Mouse (Mus musculus): ENCODE measurements around the gene Isg20l2. TPM values are rescaled to one million over a fixed set of nuclear protein-coding genes. Genes with fewer than 3 reads are reported as not detected.
"Not testable (repeated sequence)": the region's sequence is repeated elsewhere in the genome, so short reads cannot be mapped to it uniquely, and the experiment has no call there.

Gene Isg20l2
- polyA plus RNA-seq (2016; fragmentation: Nextera tagmentation; extraction: Ambion mirVana) = 60.7 and 64.1 TPM in 2 replicates

DNA sequence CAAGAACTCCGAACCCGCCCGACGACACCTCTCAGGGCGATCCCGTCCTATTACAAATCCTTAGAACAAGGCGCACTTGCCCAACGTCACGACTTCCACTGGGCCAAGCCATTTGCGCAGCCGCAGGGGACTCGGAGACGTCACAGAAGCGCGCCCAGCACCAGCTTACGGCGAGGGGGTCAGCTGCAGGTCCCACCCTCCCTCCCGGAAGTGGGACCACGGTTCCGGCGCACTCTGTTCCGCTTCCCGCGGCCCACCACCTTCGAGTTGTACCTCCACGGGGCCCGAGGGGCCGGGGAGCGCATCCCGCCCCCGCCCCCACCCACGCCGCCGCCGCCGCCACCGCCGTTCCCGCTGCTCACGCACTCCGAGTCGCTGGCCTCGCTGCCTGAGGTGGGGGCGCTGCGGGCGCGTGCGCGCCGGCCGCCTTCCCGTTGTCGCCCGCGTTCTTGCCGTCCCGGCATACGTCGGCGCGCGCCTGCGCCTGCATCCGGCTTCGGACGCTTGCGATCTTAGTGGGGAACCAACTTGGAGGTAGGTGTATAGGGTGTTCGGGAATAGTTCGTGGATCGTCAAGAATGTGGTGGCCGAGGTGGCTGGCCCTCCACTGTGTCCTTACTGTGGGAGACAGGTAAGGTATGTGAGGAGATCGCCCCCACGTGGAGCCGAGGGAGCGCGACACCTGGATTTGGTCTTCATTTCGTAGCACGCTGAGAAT is at the start of gene Isg20l2, which contains the start of gene Rrnad1:
Isg20l2 (plus strand) TSS at position 237 of the 718 bp plus-strand sequence.
Rrnad1 (minus strand) TSS at position 640 of the 718 bp plus-strand sequence.
- H3K36me3 ChIP-seq = peaks cover 54% of the 10 kb centered on the region

GRCm38 (mm10) chr3:87884291-87884690 is 45.8 kb upstream of the Isg20l2 start:
- H3K27me3 ChIP-seq (replicated peaks) = no peaks in the 10 kb centered on the region
- H3K9ac ChIP-seq = peak overlapping the region; percentile 95
- H3K9me3 ChIP-seq = peaks cover 4% of the 10 kb centered on the region; the same call in 1 of the 2 replicates
- ATAC-seq (ENCODE audit: low FRiP score, low read depth) = no peak
- peak overlapping the region; percentile 100 for H3K4me3 ChIP-seq
- H3K36me3 ChIP-seq = peaks cover 10% of the 10 kb centered on the region
- H3K4me1 ChIP-seq = peaks cover 17% of the 10 kb centered on the region
- WGBS = 7% methylated on average over 3 of the region's 3 CpGs
- H3K4me2 ChIP-seq (replicated peaks) = peak overlapping the region; percentile 95
- H3K27ac ChIP-seq = no peak overlapping the region

More for the DNA sequence above, at the start of gene Isg20l2, which contains the start of gene Rrnad1:
- H3K4me2 ChIP-seq (replicated peaks) = peak within 1 kb of the TSS; percentile 78
- H3K27me3 ChIP-seq (replicated peaks) = no peaks in the 10 kb centered on the region
- H3K4me3 ChIP-seq = peak within 1 kb of the TSS; percentile 98
- H3K9me3 ChIP-seq = no peaks in the 10 kb centered on the region
- peak within 1 kb of the TSS; percentile 81 for H3K27ac ChIP-seq
- WGBS = under 1% methylated on average over 58 of the region's 78 CpGs
- ATAC-seq (ENCODE audit: low FRiP score, low read depth) = peak; percentile 97
- H3K4me1 ChIP-seq = peaks cover 26% of the 10 kb centered on the region
- H3K9ac ChIP-seq = peak within 1 kb of the TSS; percentile 87

- ATAC-seq (ENCODE audit: low FRiP score, low read depth) = peak; percentile 11
- WGBS = under 1% methylated on average over 28 of the region's 28 CpGs
- peak overlapping the region; percentile 95 for H3K9ac ChIP-seq
- peak overlapping the region; percentile 95 for H3K4me2 ChIP-seq (replicated peaks)
- H3K36me3 ChIP-seq = peaks cover 9% of the 10 kb centered on the region
- H3K4me3 ChIP-seq = peak overlapping the region; percentile 100
- H3K9me3 ChIP-seq = peaks cover 4% of the 10 kb centered on the region; the same call in 1 of the 2 replicates
- H3K27me3 ChIP-seq (replicated peaks) = no peaks in the 10 kb centered on the region
- H3K4me1 ChIP-seq = peaks cover 17% of the 10 kb centered on the region
- H3K27ac ChIP-seq = peak overlapping the region; percentile 62; the same call in 1 of the 2 replicates
Observed at GRCm38 (mm10) chr3:87884708-87885251, 45.3 kb upstream of the Isg20l2 start.

- Histone ChIP-seq H3K27ac (peak within 1 kb of the TSS; percentile 62; the same call in 1 of the 2 replicates), H3K27me3 (replicated peaks) (no peaks in the 10 kb centered on the region), H3K9me3 (peaks cover 4% of the 10 kb centered on the region; the same call in 1 of the 2 replicates), H3K36me3 (peaks cover 4% of the 10 kb centered on the region), H3K9ac (peak within 1 kb of the TSS; percentile 95), H3K4me3 (peak within 1 kb of the TSS; percentile 100), H3K4me1 (peaks cover 17% of the 10 kb centered on the region), H3K4me2 (replicated peaks) (peak within 1 kb of the TSS; percentile 95)
- WGBS = under 1% methylated on average over 33 of the region's 33 CpGs
- peak; percentile 99 for ATAC-seq (ENCODE audit: low FRiP score, low read depth)
Observed at GRCm38 (mm10) chr3:87885281-87886003, 44.7 kb upstream of the Isg20l2 start, which contains the start of gene Prcc. Prcc (minus strand) TSS chr3:87885608.

- H3K4me2 ChIP-seq (replicated peaks) = peak overlapping the region; percentile 47
- H3K4me1 ChIP-seq = peaks cover 17% of the 10 kb centered on the region
- no peak overlapping the region for H3K9ac ChIP-seq
- H3K4me3 ChIP-seq = peak overlapping the region; percentile 100
- peak; percentile 41 for ATAC-seq (ENCODE audit: low FRiP score, low read depth)
- WGBS = 18% methylated on average over 10 of the region's 10 CpGs
- H3K36me3 ChIP-seq = no peaks in the 10 kb centered on the region
- H3K9me3 ChIP-seq = peaks cover 4% of the 10 kb centered on the region; the same call in 1 of the 2 replicates
- H3K27me3 ChIP-seq (replicated peaks) = no peaks in the 10 kb centered on the region
- no peak overlapping the region for H3K27ac ChIP-seq
Observed at GRCm38 (mm10) chr3:87886004-87886365, 44.1 kb upstream of the Isg20l2 start.

DNA sequence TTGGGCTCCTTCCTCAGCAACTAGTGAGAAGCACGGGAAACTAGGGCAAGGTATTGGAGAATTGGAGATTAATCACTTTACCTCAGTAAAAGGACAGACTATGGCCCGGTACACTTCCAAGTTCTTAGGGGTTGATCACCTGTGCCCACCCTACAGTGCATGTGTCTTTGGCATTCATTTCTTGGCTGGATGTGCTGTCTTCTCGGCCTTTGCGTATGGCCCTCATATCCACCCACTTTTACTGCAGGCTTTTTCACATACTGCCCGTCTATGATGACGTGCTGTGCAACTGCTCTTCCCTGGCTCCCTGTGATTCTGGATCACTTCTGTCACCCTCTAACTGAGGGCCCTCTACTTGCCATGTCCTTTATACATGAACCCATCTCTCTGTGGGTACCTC is 43.7 kb upstream of the Isg20l2 start:
- Histone ChIP-seq H3K9me3 (peaks cover 4% of the 10 kb centered on the region; the same call in 1 of the 2 replicates), H3K4me2 (replicated peaks) (peak overlapping the region; percentile 47), H3K27ac (no peak overlapping the region), H3K27me3 (replicated peaks) (no peaks in the 10 kb centered on the region), H3K4me1 (peaks cover 17% of the 10 kb centered on the region), H3K36me3 (no peaks in the 10 kb centered on the region), H3K4me3 (no peak overlapping the region), H3K9ac (no peak overlapping the region)
- ATAC-seq (ENCODE audit: low FRiP score, low read depth) = 0 out of 2 replicates have a peak, but pooled peaks have one; percentile 1
- WGBS = 87% methylated on average over 6 of the region's 6 CpGs

DNA sequence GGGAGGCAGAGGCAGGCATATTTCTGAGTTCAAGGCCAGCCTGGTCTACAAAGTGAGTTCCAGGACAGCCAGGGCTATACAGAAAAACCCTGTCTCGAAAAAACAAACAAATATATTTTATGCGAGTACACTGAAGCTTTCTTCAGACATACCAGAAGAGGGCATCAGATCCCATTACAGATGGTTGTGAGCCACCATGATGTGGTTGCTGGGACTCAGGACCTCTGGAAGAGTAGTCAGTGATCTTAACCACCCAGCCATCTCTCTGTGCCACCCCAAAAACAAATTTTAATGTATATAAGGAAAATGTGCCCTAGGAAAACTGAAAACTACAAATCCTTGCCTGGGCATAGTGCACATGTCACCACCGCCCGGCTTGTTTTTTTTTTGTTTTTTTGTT is 42.7 kb upstream of the Isg20l2 start:
- H3K9ac ChIP-seq; ATAC-seq (ENCODE audit: low FRiP score, low read depth); H3K27ac ChIP-seq; H3K9me3 ChIP-seq; H3K36me3 ChIP-seq; H3K27me3 ChIP-seq (replicated peaks); H3K4me3 ChIP-seq; H3K4me2 ChIP-seq (replicated peaks): not testable (repeated sequence)
- WGBS = 89% methylated on average over 4 of the region's 4 CpGs
- peaks cover 17% of the 10 kb centered on the region for H3K4me1 ChIP-seq

- Histone ChIP-seq H3K4me3 (no peak overlapping the region), H3K4me1 (no peaks in the 10 kb centered on the region), H3K36me3 (no peaks in the 10 kb centered on the region), H3K9ac (no peak overlapping the region), H3K9me3 (peaks cover 4% of the 10 kb centered on the region; the same call in 1 of the 2 replicates), H3K27me3 (replicated peaks) (no peaks in the 10 kb centered on the region), H3K4me2 (replicated peaks) (no peak overlapping the region), H3K27ac (no peak overlapping the region)
- ATAC-seq (ENCODE audit: low FRiP score, low read depth) = no peak
- 67% methylated on average over 3 of the region's 3 CpGs for WGBS
Observed at GRCm38 (mm10) chr3:87891481-87891880, 38.6 kb upstream of the Isg20l2 start.

GRCm38 (mm10) chr3:87893367-87893905 is 36.7 kb upstream of the Isg20l2 start:
- Histone ChIP-seq H3K27me3 (replicated peaks) (no peaks in the 10 kb centered on the region), H3K36me3 (no peaks in the 10 kb centered on the region), H3K27ac (no peak overlapping the region), H3K4me1 (no peaks in the 10 kb centered on the region), H3K9me3 (no peaks in the 10 kb centered on the region), H3K4me3 (no peak overlapping the region), H3K4me2 (replicated peaks) (no peak overlapping the region), H3K9ac (no peak overlapping the region)
- WGBS = 82% methylated on average over 3 of the region's 3 CpGs
- no peak for ATAC-seq (ENCODE audit: low FRiP score, low read depth)

DNA sequence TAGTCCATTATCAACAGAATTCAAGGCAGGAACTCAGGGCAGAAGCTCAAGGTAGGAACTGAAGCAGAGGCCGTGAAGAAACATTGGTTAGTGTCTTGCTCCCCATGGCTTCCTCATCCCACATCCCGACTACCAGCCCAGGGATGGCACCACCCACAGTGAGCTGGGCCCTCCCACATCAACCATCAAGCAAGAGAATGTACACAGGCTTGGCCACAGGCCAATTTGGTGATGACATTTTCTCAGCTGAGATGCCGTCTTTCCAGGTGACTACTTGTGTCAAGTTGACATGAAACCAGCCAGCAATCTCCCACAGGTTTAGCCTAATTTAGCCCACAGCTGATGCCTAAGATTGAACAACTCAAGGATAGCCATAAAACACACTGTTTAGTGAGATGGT is 30.8 kb upstream of the Isg20l2 start:
- Histone ChIP-seq H3K4me2 (replicated peaks) (no peak overlapping the region), H3K9me3 (no peaks in the 10 kb centered on the region), H3K4me3 (no peak overlapping the region), H3K27me3 (replicated peaks) (no peaks in the 10 kb centered on the region), H3K27ac (no peak overlapping the region), H3K4me1 (no peaks in the 10 kb centered on the region), H3K9ac (no peak overlapping the region), H3K36me3 (no peaks in the 10 kb centered on the region)
- ATAC-seq (ENCODE audit: low FRiP score, low read depth) = no peak
- 78% methylated on average over 3 of the region's 3 CpGs for WGBS

DNA sequence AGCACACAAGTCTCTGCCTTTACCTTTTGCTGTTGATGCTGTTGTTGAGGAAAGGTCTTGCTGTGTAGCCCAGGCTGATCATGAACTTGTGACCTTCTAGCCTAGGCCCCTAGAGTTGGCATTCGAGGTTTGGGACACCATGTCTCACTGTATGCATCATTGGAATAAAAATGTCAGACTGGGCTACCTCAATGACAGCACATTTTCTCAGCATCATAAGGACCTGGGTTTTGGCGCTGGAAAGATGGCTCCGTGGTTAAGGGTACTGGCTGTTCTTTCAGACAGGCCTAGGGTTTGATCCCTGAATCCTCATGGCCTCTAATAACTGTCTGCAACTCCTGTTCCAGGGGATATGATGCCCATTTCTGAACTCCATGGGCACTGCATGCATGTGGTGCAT is 30.3 kb upstream of the Isg20l2 start:
- WGBS = 81% methylated on average over 3 of the region's 3 CpGs
- Histone ChIP-seq H3K27ac (no peak overlapping the region), H3K4me3 (no peak overlapping the region), H3K4me1 (no peaks in the 10 kb centered on the region), H3K9me3 (no peaks in the 10 kb centered on the region), H3K9ac (no peak overlapping the region), H3K4me2 (replicated peaks) (no peak overlapping the region), H3K27me3 (replicated peaks) (no peaks in the 10 kb centered on the region), H3K36me3 (no peaks in the 10 kb centered on the region)
- ATAC-seq (ENCODE audit: low FRiP score, low read depth) = no peak

Measured in neural tube, embryonic 12.5 days (tissue).